Mouse (Mus musculus) heart, embryonic 13.5 days (tissue): ENCODE results near the gene Wnk4. TPM values are rescaled to one million over a fixed set of nuclear protein-coding genes. Genes with fewer than 3 reads are reported as not detected.

Source experiments
- ATAC-seq: fragments of 200-750 bp; cut with Nextera tagmentation; 2 replicates; pipeline ENCODE4 v1.8.0; 2017; ENCODE audit warnings: moderate TSS enrichment; ENCODE audit not compliant: insufficient number of reproducible peaks, low FRiP score, low TSS enrichment; ENCODE audit errors: extremely low read depth
- H3K27ac ChIP-seq: fragments of 300-500 bp; sonication (generic); replicated peaks from 2 replicates; pipeline ENCODE4 v1.5.1; 2015; ENCODE audit warnings: moderate library complexity, mild to moderate bottlenecking, inconsistent platforms
- H3K27me3 ChIP-seq: fragments of 300-500 bp; sonication (generic); replicated peaks from 2 replicates; pipeline ENCODE4 v1.6.1; 2015; ENCODE audit warnings: mild to moderate bottlenecking, inconsistent platforms
- H3K36me3 ChIP-seq: fragments of 300-500 bp; sonication (generic); 2 replicates; pipeline ENCODE4 v1.6.1; 2015; ENCODE audit warnings: mild to moderate bottlenecking, inconsistent platforms
- H3K4me1 ChIP-seq: fragments of 300-500 bp; sonication (generic); 2 replicates; pipeline ENCODE4 v1.6.1; 2015; ENCODE audit warnings: inconsistent platforms
- H3K4me2 ChIP-seq: fragments of 300-500 bp; sonication (generic); 2 replicates; pipeline ENCODE4 v1.6.1; 2015; ENCODE audit warnings: inconsistent platforms, mild to moderate bottlenecking, moderate library complexity
- H3K4me3 ChIP-seq: fragments of 300-500 bp; sonication (generic); 2 replicates; pipeline ENCODE4 v1.5.1; 2015; ENCODE audit warnings: moderate library complexity, mild to moderate bottlenecking, inconsistent platforms
- H3K9ac ChIP-seq: fragments of 300-500 bp; sonication (generic); 2 replicates; pipeline ENCODE4 v1.6.1; 2015; ENCODE audit warnings: inconsistent platforms, mild to moderate bottlenecking, moderate library complexity
- H3K9me3 ChIP-seq: fragments of 300-500 bp; sonication (generic); 2 replicates; pipeline ENCODE4 v1.6.1; 2016; ENCODE audit warnings: inconsistent platforms
- WGBS: fragments of 180-500 bp; shearing (Covaris S2); methylation state at CpG from one replicate; pipeline ENCODE4 v1.1.7; 2015; ENCODE audit warnings: mixed read lengths; 5-methylcytosine and 5-hydroxymethylcytosine counted together
- polyA plus RNA-seq: library from polyadenylated mRNA; unstranded; fragments of >200 nt; fragmentation: Nextera tagmentation; extraction: Ambion mirVana; gene quantifications from 2 replicates; pipeline ENCODE4 v1.2.1, GENCODE M21; 2015

The Wnk4 gene
- 7.6 and 8.0 TPM in 2 replicates for polyA plus RNA-seq

GRCm38 (mm10) chr11:101259948-101260825 is at the start of gene Wnk4:
Gene Wnk4 (plus strand): TSS chr11:101260567.
- Histone ChIP-seq H3K4me2 (peak within 1 kb of the TSS; percentile 99), H3K27ac (peak within 1 kb of the TSS; percentile 90), H3K4me3 (peak within 1 kb of the TSS; percentile 75), H3K9ac (peak within 1 kb of the TSS; percentile 88), H3K27me3 (peaks cover 32% of the 10 kb centered on the region), H3K9me3 (no peaks in the 10 kb centered on the region), H3K4me1 (peaks cover 86% of the 10 kb centered on the region), H3K36me3 (peaks cover 18% of the 10 kb centered on the region)
- ATAC-seq, result peak; percentile 81
- WGBS, result 1% methylated on average over 43 of the region's 43 CpGs

GRCm38 (mm10) chr11:101211970-101212369 is 48.4 kb upstream of the Wnk4 start:
- Histone ChIP-seq H3K27me3 (no peaks in the 10 kb centered on the region), H3K4me3 (no peak overlapping the region), H3K4me1 (no peaks in the 10 kb centered on the region), H3K36me3 (peaks cover 84% of the 10 kb centered on the region), H3K4me2 (no peak overlapping the region), H3K27ac (peak overlapping the region; percentile 48; the same call in 1 of the 2 replicates), H3K9me3 (0 out of 2 replicates have a peak, but pooled peaks cover 4% of the 10 kb centered on the region), H3K9ac (no peak overlapping the region)
- WGBS, result 37% methylated on average over 3 of the region's 3 CpGs
- no peak for ATAC-seq

- H3K27ac ChIP-seq, result no peak overlapping the region
- H3K4me2 ChIP-seq, result no peak overlapping the region
- no peak for ATAC-seq
- no peak overlapping the region for H3K9ac ChIP-seq
- no peaks in the 10 kb centered on the region for H3K27me3 ChIP-seq
- whole genome bisulfite sequencing, result 86% methylated on average over 5 of the region's 5 CpGs
- peaks cover 57% of the 10 kb centered on the region for H3K36me3 ChIP-seq
- H3K9me3 ChIP-seq, result 0 out of 2 replicates have a peak, but pooled peaks cover 4% of the 10 kb centered on the region
- peaks cover 7% of the 10 kb centered on the region; the same call in 1 of the 2 replicates for H3K4me1 ChIP-seq
- no peak overlapping the region for H3K4me3 ChIP-seq
Observed at GRCm38 (mm10) chr11:101216936-101217335, 43.4 kb upstream of the Wnk4 start.

GRCm38 (mm10) chr11:101218436-101219055 is 41.8 kb upstream of the Wnk4 start:
- 79% methylated on average over 10 of the region's 10 CpGs for WGBS
- Histone ChIP-seq H3K9me3 (no peaks in the 10 kb centered on the region), H3K27me3 (no peaks in the 10 kb centered on the region), H3K4me3 (no peak overlapping the region), H3K4me1 (peaks cover 7% of the 10 kb centered on the region; the same call in 1 of the 2 replicates), H3K36me3 (peaks cover 45% of the 10 kb centered on the region), H3K27ac (no peak overlapping the region), H3K4me2 (no peak overlapping the region), H3K9ac (no peak overlapping the region)
- no peak for ATAC-seq

- 39% methylated on average over 2 of the region's 2 CpGs for WGBS
- no peak for ATAC-seq
- Histone ChIP-seq H3K9me3 (no peaks in the 10 kb centered on the region), H3K4me3 (no peak overlapping the region), H3K36me3 (peaks cover 22% of the 10 kb centered on the region), H3K9ac (no peak overlapping the region), H3K27ac (peak overlapping the region; percentile 64), H3K27me3 (no peaks in the 10 kb centered on the region), H3K4me2 (no peak overlapping the region), H3K4me1 (peaks cover 13% of the 10 kb centered on the region)
Observed at GRCm38 (mm10) chr11:101220853-101221252, 39.5 kb upstream of the Wnk4 start.

- ATAC-seq, result no peak
- no peak overlapping the region for H3K9ac ChIP-seq
- H3K9me3 ChIP-seq, result no peaks in the 10 kb centered on the region
- H3K4me1 ChIP-seq, result peaks cover 15% of the 10 kb centered on the region
- H3K27me3 ChIP-seq, result no peaks in the 10 kb centered on the region
- 72% methylated on average over 8 of the region's 8 CpGs for WGBS
- no peak overlapping the region for H3K4me2 ChIP-seq
- H3K27ac ChIP-seq, result peak overlapping the region; percentile 64
- H3K36me3 ChIP-seq, result peaks cover 16% of the 10 kb centered on the region
- no peak overlapping the region for H3K4me3 ChIP-seq
Observed at GRCm38 (mm10) chr11:101221306-101221986, 38.9 kb upstream of the Wnk4 start.

GRCm38 (mm10) chr11:101224337-101224736 is 36.0 kb upstream of the Wnk4 start:
- H3K27me3 ChIP-seq, result peaks cover 3% of the 10 kb centered on the region; the same call in 1 of the 2 replicates
- no peak for ATAC-seq
- no peaks in the 10 kb centered on the region for H3K36me3 ChIP-seq
- no peak overlapping the region for H3K4me2 ChIP-seq
- H3K4me1 ChIP-seq, result peaks cover 19% of the 10 kb centered on the region
- no peak overlapping the region for H3K9ac ChIP-seq
- H3K27ac ChIP-seq, result no peak overlapping the region
- no peaks in the 10 kb centered on the region for H3K9me3 ChIP-seq
- WGBS, result 75% methylated on average over 3 of the region's 3 CpGs
- H3K4me3 ChIP-seq, result no peak overlapping the region

- Histone ChIP-seq H3K27ac (peak overlapping the region; percentile 78), H3K9ac (peak overlapping the region; percentile 91), H3K4me3 (peak overlapping the region; percentile 83), H3K4me2 (peak overlapping the region; percentile 80), H3K36me3 (no peaks in the 10 kb centered on the region), H3K9me3 (no peaks in the 10 kb centered on the region), H3K27me3 (peaks cover 6% of the 10 kb centered on the region; the same call in 1 of the 2 replicates), H3K4me1 (peaks cover 31% of the 10 kb centered on the region)
- WGBS, result 15% methylated on average over 25 of the region's 25 CpGs
- no peak for ATAC-seq
Observed at GRCm38 (mm10) chr11:101225331-101226064, 34.9 kb upstream of the Wnk4 start.

GRCm38 (mm10) chr11:101226065-101226701 is 34.2 kb upstream of the Wnk4 start, which contains the start of gene Ezh1:
Gene Ezh1 (minus strand): TSS chr11:101226463.
- whole genome bisulfite sequencing, result under 1% methylated on average over 56 of the region's 56 CpGs
- no peaks in the 10 kb centered on the region for H3K36me3 ChIP-seq
- peaks cover 33% of the 10 kb centered on the region for H3K4me1 ChIP-seq
- H3K4me3 ChIP-seq, result peak within 1 kb of the TSS; percentile 83
- H3K4me2 ChIP-seq, result peak within 1 kb of the TSS; percentile 80
- ATAC-seq, result peak; percentile 91
- peaks cover 8% of the 10 kb centered on the region; the same call in 1 of the 2 replicates for H3K27me3 ChIP-seq
- no peaks in the 10 kb centered on the region for H3K9me3 ChIP-seq
- peak within 1 kb of the TSS; percentile 78 for H3K27ac ChIP-seq
- H3K9ac ChIP-seq, result peak within 1 kb of the TSS; percentile 91

GRCm38 (mm10) chr11:101229361-101229900 is 30.9 kb upstream of the Wnk4 start:
- no peak for ATAC-seq
- H3K4me2 ChIP-seq, result no peak overlapping the region
- H3K4me1 ChIP-seq, result peaks cover 41% of the 10 kb centered on the region
- no peaks in the 10 kb centered on the region for H3K36me3 ChIP-seq
- 21% methylated on average over 8 of the region's 8 CpGs for WGBS
- no peaks in the 10 kb centered on the region for H3K9me3 ChIP-seq
- H3K4me3 ChIP-seq, result no peak overlapping the region
- no peak overlapping the region for H3K9ac ChIP-seq
- H3K27ac ChIP-seq, result peak overlapping the region; percentile 95
- H3K27me3 ChIP-seq, result peaks cover 8% of the 10 kb centered on the region; the same call in 1 of the 2 replicates
